Mouse (Mus musculus): ENCODE measurements at regions not wholly inside any gene's neighbourhood (a gene's known extent, or its start where the extent isn't known, plus 50 kb on each side); places are given as distances from the start of the nearest gene placed in this dataset.

DNA sequence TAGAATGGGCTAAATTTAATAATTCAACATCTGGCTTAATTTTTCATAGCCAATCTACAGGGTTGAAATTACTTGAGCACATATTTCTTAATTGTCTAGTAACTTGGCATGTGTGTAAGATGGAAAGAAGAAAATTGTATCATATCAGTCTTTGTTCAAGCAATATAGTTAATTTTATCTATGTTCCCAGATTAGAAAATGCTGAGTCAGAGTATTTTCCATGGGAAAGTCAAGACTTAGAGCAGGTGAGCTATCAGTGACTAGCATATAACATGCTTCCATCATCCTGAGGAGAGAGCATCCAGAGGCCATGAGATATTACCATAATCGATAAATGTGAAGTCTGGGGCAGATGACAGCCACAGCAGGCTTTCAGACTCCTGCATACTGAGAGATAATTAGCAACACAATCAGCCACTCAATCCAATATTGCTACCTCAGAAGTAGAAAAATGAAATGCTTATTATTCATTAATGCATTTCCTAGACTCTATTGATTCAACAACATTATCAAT, 188.2 kb upstream of the Zfp804b start:
- TF ChIP-seq USF2 (IDR thresholded peaks at IDR 0.05; ENCODE audit: borderline replicate concordance in 1 of 2, insufficient read depth in 1 of 2, low read depth in 1 of 2, low read length in 2 of 2) = no peak
- no peak for TF ChIP-seq NELFE (IDR thresholded peaks at IDR 0.05; ENCODE audit: low read depth, low read length)
- no peak for TF ChIP-seq ZKSCAN1 (IDR thresholded peaks at IDR 0.05; ENCODE audit: low read depth, low read length)
- no peak for TF ChIP-seq MAZ (IDR thresholded peaks at IDR 0.05; ENCODE audit: low read depth, low read length)
- no peak for TF ChIP-seq MXI1 (IDR thresholded peaks at IDR 0.05; ENCODE audit: low read depth, low read length)
- no peak for TF ChIP-seq TBP (IDR thresholded peaks at IDR 0.05; ENCODE audit: low read depth, low read length)
- TF ChIP-seq SMC3 (IDR thresholded peaks at IDR 0.05; ENCODE audit: low read depth, low read length) = no peak
- TF ChIP-seq JUND (IDR thresholded peaks at IDR 0.05; ENCODE audit: low read depth, low read length) = no peak
- no peak for TF ChIP-seq ZMIZ1 (IDR thresholded peaks at IDR 0.05; ENCODE audit: low read depth, low read length)
- no peak for TF ChIP-seq NRF1 (IDR thresholded peaks at IDR 0.05; ENCODE audit: insufficient read depth, low read depth, low read length, poor library complexity, severe bottlenecking)
- TF ChIP-seq ZNF384 (IDR thresholded peaks at IDR 0.05; ENCODE audit: low read depth, low read length) = no peak
- TF ChIP-seq GABPA (IDR thresholded peaks at IDR 0.05; ENCODE audit: low read depth, low read length) = no peak
- no peak for TF ChIP-seq POLR2AphosphoS2 (IDR thresholded peaks at IDR 0.05; ENCODE audit: low read length)
- TF ChIP-seq KAT2A (conservative IDR thresholded peaks at IDR 0.05; ENCODE audit: low read depth, low read length) = no peak
- Histone ChIP-seq H3K27ac (ENCODE audit: control insufficient read depth, low read depth, low read length) (no peak overlapping the region), H3K36me3 (ENCODE audit: control insufficient read depth in 1 of 2, insufficient read depth in 2 of 2, low read length in 2 of 2) (no peaks in the 10 kb centered on the region), H3K79me2 (ENCODE audit: control insufficient read depth, insufficient read depth, low read length, poor library complexity) (no peaks in the 10 kb centered on the region), H3K9me3 (replicated peaks; ENCODE audit: insufficient read depth, low read length) (no peaks in the 10 kb centered on the region), H3K27me3 (ENCODE audit: control insufficient read depth in 1 of 2, insufficient read depth in 2 of 2, low read length in 2 of 2) (no peaks in the 10 kb centered on the region), H3K4me1 (ENCODE audit: control insufficient read depth in 1 of 2, insufficient read depth in 2 of 2, low read length in 2 of 2) (no peaks in the 10 kb centered on the region), H3K4me3 (ENCODE audit: control insufficient read depth in 1 of 2, insufficient read depth in 1 of 2, low read depth in 2 of 2, low read length in 2 of 2) (no peak overlapping the region), H3K9ac (ENCODE audit: control insufficient read depth, low read depth, low read length, poor library complexity, severe bottlenecking) (no peak overlapping the region)
- no peak for DNase-seq (ENCODE audit: low read depth, low spot score)

DNA sequence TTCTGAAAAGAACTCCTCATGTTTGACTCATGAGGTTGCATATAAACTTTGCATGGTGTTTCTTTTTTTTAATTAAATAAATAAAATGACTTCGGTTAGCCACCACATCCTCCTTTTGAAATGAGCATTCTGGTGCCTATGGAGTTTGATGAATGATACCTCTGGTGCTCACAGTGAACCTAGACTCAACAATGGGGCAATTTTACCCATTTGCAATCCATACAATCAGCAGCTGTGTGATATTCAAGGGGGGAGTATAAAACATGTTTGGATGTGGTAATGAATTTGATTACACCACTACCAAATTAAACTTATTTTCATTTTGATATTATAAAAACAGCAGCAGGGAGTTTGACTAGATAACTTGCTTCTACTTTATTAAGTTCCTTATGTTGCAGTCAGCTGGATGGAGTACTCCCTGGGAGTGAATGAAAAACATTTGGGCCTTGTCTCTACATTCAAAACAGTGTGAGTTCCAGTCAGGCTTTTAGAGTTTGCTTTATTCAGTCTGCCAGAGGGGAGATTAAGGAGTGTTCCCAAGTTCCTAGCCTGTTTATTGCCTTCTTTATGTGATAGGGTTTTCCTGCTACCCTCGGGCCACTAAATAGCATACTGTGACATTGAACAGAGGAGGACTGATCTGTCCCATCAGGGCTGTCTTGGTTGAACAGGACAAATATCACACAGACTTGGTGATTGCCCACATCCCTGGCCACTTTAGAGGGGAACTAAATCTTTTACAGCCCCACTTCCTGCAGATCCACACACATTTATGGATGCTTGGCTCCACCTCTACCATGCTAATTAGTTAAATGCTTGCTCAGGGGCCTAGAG, 195.5 kb upstream of the Zfp804b start:
- TF ChIP-seq POLR2AphosphoS2 (IDR thresholded peaks at IDR 0.05; ENCODE audit: low read length) = no peak
- TF ChIP-seq MAFK (IDR thresholded peaks at IDR 0.05; ENCODE audit: borderline replicate concordance, low read depth, low read length) = no peak
- no peak for TF ChIP-seq MEF2A (IDR thresholded peaks at IDR 0.05; ENCODE audit: extremely low read depth, insufficient replicate concordance, low read depth, low read length, poor library complexity, severe bottlenecking)
- TF ChIP-seq E2F4 (IDR thresholded peaks at IDR 0.05; ENCODE audit: borderline replicate concordance, low read depth, low read length) = no peak
- no peak for TF ChIP-seq EP300 (IDR thresholded peaks at IDR 0.05; ENCODE audit: low read depth in 1 of 2, low read length in 2 of 2)
- no peak for TF ChIP-seq NELFE (IDR thresholded peaks at IDR 0.05; ENCODE audit: low read depth, low read length)
- TF ChIP-seq MYC (IDR thresholded peaks at IDR 0.05; ENCODE audit: low read depth, low read length) = no peak
- no peak for TF ChIP-seq TBP (IDR thresholded peaks at IDR 0.05; ENCODE audit: low read depth, low read length)
- TF ChIP-seq SMC3 (IDR thresholded peaks at IDR 0.05; ENCODE audit: low read depth, low read length) = no peak
- TF ChIP-seq ETS1 (IDR thresholded peaks at IDR 0.05; ENCODE audit: low read depth, low read length) = no peak
- TF ChIP-seq ELF1 (IDR thresholded peaks at IDR 0.05; ENCODE audit: low read depth, low read length) = no peak
- TF ChIP-seq NRF1 (IDR thresholded peaks at IDR 0.05; ENCODE audit: insufficient read depth, low read depth, low read length, poor library complexity, severe bottlenecking) = no peak
- TF ChIP-seq MAZ (IDR thresholded peaks at IDR 0.05; ENCODE audit: low read depth, low read length) = no peak
- TF ChIP-seq MAX (IDR thresholded peaks at IDR 0.05; ENCODE audit: low read length) = no peak
- no peak for TF ChIP-seq MYB (IDR thresholded peaks at IDR 0.05; ENCODE audit: low read depth, low read length)
- H3K27ac ChIP-seq (ENCODE audit: control insufficient read depth, low read depth, low read length) = no peak overlapping the region
- H3K9me3 ChIP-seq (replicated peaks; ENCODE audit: insufficient read depth, low read length) = no peaks in the 10 kb centered on the region
- no peak overlapping the region for H3K9ac ChIP-seq (ENCODE audit: control insufficient read depth, low read depth, low read length, poor library complexity, severe bottlenecking)
- DNase-seq (ENCODE audit: low read depth, low spot score) = no peak
- H3K4me3 ChIP-seq (ENCODE audit: control insufficient read depth in 1 of 2, insufficient read depth in 1 of 2, low read depth in 2 of 2, low read length in 2 of 2) = no peak overlapping the region
- H3K4me1 ChIP-seq (ENCODE audit: control insufficient read depth in 1 of 2, insufficient read depth in 2 of 2, low read length in 2 of 2) = no peaks in the 10 kb centered on the region
- no peaks in the 10 kb centered on the region for H3K79me2 ChIP-seq (ENCODE audit: control insufficient read depth, insufficient read depth, low read length, poor library complexity)
- no peaks in the 10 kb centered on the region for H3K27me3 ChIP-seq (ENCODE audit: control insufficient read depth in 1 of 2, insufficient read depth in 2 of 2, low read length in 2 of 2)
- H3K36me3 ChIP-seq (ENCODE audit: control insufficient read depth in 1 of 2, insufficient read depth in 2 of 2, low read length in 2 of 2) = no peaks in the 10 kb centered on the region

Measured in MEL (cell line).